Mouse (Mus musculus) cerebellum, adult 9-11 months (tissue): ENCODE measurements around the gene Col2a1.
A peak's percentile ranks its signal among the peaks of the same experiment; 100 is the strongest.

ENCODE experiments used
- DNase-seq: peaks from one replicate; pipeline ENCODE4 v3.0.0; 2022

The Col2a1 gene

DNA sequence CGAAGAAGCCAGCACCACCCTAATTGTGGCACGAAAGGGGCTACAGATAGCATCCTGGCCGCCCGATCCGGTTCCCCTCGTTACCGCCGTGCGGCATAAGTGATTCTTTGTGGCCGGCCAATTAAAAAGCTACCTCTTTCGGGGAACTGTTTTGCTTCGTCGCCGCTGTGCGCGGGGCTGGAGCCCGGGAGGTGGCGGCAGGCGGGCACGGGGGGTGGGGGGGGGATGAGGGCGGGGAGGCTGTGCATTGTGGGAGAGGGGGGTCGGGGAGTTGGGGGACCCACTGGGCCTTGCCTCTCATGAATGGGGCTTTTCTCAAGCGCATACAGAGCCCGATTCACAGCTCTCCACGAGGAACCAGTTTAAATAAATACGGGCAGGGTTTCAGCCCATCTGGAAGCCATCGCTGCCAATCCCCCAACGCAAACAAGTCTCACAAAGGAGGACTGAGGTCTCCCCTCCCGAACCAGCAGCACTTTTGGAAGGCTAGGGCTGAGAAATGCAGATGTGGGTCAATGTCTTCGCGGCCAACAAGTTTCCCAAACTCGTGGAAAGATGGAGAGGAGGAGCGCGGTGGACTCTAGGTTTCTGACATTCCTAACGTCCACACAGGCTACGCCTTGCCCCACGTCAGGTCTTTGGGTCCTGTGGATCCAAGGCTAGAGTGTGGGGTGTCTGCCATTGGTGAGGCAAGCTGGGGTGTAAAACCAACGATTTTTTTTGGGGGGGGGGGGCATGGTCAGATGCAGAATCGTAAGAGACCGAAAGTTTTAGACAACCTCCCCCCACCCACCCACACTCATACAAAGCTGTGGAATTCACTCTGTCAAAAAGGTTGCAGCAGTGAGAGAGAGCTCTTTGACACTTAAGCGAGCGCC, 2.1 kb downstream of the Col2a1 start:
- DNase-seq: no peak

- no peak for DNase-seq
Observed at GRCm38 (mm10) chr15:98001321-98002112, 3.0 kb downstream of the Col2a1 start.

GRCm38 (mm10) chr15:97999991-98000390, 4.5 kb downstream of the Col2a1 start:
- DNase-seq: no peak

GRCm38 (mm10) chr15:97999546-97999945, 4.9 kb downstream of the Col2a1 start:
- DNase-seq: no peak

DNA sequence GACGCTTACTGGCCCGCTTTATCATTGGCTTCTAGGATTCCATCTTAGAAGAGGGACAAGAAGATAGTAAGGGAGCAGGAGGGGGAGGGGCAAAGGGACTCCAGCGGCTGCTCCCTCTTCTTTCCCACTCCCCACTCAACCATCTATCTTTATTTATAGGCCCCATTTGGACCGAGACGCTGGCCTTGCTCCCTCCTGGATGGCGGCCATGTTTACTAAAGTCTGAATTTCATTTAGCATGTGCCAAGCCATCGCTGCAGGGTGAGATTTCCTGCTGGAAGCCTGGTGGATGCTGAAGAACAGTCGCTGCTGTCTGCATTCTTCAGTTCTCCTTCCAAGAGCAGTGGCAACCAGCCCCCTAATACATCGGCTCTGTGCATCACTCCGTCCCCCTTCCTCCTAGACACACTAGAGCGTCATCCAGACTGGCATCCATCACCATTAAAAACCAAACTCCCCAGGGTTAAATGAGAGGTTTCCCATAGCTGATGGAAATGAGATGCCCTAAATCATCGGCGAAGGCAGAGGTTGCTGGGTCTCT, 7.7 kb downstream of the Col2a1 start:
- peak; percentile 20 for DNase-seq

- peak; percentile 70 for DNase-seq
Observed at GRCm38 (mm10) chr15:97992712-97993286, 11.7 kb downstream of the Col2a1 start.

DNA sequence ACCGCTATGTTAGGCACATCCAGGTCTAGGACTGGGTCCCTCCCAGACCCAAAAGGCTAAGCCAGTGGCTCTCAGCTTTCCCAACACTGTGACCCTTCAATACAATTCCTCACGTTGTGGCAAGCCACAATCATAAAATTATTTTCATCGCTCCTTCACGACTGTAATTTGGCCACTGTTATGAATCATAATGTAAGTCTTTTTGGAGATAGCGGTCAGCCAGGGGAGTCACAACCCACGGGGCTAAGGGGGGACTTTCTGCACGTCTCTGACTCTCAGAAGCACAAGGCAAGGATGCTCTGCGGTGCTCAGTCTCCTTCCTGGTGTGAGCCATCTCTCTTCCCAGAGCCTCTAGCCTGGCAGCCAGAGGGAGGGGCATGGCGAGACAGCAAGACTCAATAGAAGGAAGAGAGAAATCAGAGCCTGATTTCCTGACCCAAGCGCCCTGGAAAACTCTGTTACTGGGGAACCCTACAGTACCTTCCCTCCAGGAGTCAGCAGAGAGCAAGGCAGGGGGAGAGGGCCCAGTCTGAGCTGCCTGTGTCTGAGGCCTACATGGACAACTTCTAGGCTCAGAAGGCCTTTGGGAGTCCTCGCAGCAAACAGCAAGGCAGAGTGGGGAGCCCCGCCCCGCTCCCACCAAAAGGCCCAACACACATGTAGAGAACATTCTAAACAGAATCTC, 12.3 kb downstream of the Col2a1 start:
- DNase-seq: no peak

DNA sequence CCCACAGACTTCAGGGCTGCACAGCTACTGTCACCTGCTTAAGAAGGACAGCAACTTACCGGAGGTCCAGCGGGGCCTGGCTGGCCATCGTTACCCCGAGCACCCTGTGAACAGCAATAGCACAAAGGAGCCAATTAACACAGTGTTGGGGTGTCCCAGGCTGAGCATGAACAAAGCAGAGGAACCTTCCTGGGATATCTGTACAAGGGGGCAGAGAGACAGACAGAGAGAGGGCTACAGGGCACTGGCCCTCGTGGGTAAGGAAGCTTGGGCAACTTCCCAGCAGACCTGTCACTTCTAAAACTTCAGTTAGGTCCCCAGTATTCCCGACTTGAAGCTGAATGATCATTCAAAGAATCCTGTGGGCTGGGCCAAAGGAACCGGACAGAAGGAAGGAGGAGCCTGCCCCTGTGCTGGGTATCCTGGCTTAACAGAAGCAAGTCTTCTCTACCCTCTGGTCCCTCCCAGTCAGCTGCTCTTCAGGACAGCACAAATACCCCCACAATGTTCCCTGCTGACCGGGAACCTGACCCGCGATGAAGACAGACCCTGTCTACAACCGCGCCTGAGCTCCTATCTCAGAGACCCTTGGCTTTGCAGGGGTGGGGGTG, 13.1 kb downstream of the Col2a1 start:
- no peak for DNase-seq

DNA sequence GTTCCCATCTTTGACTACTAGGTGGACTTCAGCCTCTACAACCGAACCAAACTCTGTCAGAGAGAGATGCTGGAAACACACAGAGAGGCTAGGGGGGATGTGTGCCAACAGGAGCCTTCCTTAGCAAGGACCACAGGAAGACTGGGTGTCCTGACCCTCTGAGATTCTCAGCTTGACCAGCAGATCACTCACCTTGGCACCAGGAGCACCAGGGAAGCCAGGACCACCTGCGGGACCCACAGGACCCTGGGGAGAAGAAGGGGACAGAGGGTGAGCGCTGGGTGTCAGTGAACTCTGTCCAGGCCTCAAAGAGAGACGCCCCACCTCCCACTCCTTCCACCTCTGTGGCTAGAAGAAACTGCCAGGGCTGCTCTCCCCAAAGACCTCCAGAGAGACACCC, 13.8 kb downstream of the Col2a1 start:
- DNase-seq: no peak

DNA sequence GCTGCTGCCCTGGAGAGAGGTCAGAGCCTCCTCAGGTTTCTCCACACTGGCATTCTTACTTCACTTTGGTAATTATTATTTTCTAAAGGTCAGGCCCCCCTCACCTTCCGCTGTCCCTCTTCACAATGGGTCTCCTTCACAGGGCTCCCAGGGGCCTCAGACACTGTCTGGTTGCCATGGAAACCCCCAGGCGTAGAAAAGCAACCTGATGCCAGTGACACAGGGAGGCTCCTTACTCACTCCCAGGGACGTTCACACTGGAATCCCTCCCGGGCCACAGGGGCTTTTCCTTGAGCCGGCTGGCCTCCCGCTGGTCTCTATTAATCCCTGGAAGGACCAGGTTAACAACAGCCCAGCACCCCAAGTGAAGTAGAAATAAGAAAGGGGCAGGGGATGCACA, 14.4 kb downstream of the Col2a1 start:
- DNase-seq: no peak

DNA sequence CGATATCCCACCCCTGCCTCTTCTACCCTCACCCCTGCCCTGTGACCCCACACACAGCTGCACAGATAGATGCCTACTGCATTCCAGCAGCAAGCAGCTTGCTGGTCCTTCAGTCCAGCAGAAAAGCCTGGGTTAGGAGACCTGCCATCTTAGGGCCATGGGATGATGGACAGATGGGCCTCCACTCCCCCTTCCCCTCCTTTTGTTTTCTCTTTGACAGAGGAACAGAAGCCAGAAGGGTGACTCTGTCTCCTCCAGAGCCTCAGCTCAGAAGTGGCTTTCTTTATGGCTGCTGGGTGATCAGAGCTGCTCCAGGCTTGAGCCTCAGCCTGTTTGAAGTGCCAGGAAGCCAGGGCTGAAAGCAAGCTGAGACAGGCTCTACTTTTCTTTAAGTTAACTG, 15.0 kb downstream of the Col2a1 start:
- no peak for DNase-seq

GRCm38 (mm10) chr15:97981560-97981959, 22.9 kb downstream of the Col2a1 start:
- no peak for DNase-seq

- DNase-seq: no peak
Observed at GRCm38 (mm10) chr15:97973248-97974005, 31.1 kb downstream of the Col2a1 start.

GRCm38 (mm10) chr15:97972580-97972979, 31.9 kb downstream of the Col2a1 start:
- no peak for DNase-seq

GRCm38 (mm10) chr15:97970299-97970698, 34.2 kb downstream of the Col2a1 start:
- no peak for DNase-seq

GRCm38 (mm10) chr15:97965311-97966045, 39.0 kb downstream of the Col2a1 start:
- DNase-seq: peak; percentile 42

- DNase-seq: peak; percentile 64
Observed at GRCm38 (mm10) chr15:97964836-97965187, 39.7 kb downstream of the Col2a1 start.

- peak; percentile 93 for DNase-seq
Observed at GRCm38 (mm10) chr15:97963989-97964835, 40.3 kb downstream of the Col2a1 start, which contains the start of gene Tmem106c. TSS of gene Tmem106c (plus strand) at chr15:97964200.

GRCm38 (mm10) chr15:97963329-97963988, 41.0 kb downstream of the Col2a1 start:
- DNase-seq: no peak
